Mouse (Mus musculus) hindbrain, postnatal 0 days (tissue): ENCODE results near the gene Nfe2l2. TPM values are rescaled to one million over a fixed set of nuclear protein-coding genes. Genes with fewer than 3 reads are reported as not detected.

ENCODE experiments used
- ATAC-seq: fragments of 200-750 bp; cut with Nextera tagmentation; 2 replicates; pipeline ENCODE4 v1.8.0; 2017; ENCODE audit warnings: mild to moderate bottlenecking, moderate TSS enrichment, moderate library complexity
- DNase-seq: peaks from one replicate; pipeline ENCODE4 v3.0.0-alpha.2; 2015; ENCODE audit warnings: low spot score
- H3K27ac ChIP-seq: fragments of 300-500 bp; sonication (generic); 2 replicates; pipeline ENCODE4 v1.5.1; 2014; ENCODE audit warnings: mild to moderate bottlenecking
- H3K27me3 ChIP-seq: fragments of 300-500 bp; sonication (generic); 2 replicates; pipeline ENCODE4 v1.6.1; 2014; ENCODE audit warnings: low read length, mixed read lengths; ENCODE audit not compliant: insufficient read depth
- H3K36me3 ChIP-seq: fragments of 300-500 bp; sonication (generic); 2 replicates; pipeline ENCODE4 v1.6.1; 2014; ENCODE audit warnings: low read length, mixed read lengths; ENCODE audit not compliant: insufficient read depth
- H3K4me1 ChIP-seq: fragments of 300-500 bp; sonication (generic); 2 replicates; pipeline ENCODE4 v1.6.1; 2014; ENCODE audit warnings: antibody characterized with exemption, low read length, mixed read lengths; ENCODE audit not compliant: insufficient read depth
- H3K4me2 ChIP-seq: fragments of 300-500 bp; sonication (generic); 2 replicates; pipeline ENCODE4 v1.6.1; 2014; ENCODE audit warnings: low read depth, mild to moderate bottlenecking, low read length, moderate library complexity, mixed read lengths
- H3K4me3 ChIP-seq: fragments of 300-500 bp; sonication (generic); 2 replicates; pipeline ENCODE4 v1.5.1; 2014; ENCODE audit warnings: low read length
- H3K9ac ChIP-seq: fragments of 300-500 bp; sonication (generic); replicated peaks from 2 replicates; pipeline ENCODE4 v1.6.1; 2014; ENCODE audit warnings: mild to moderate bottlenecking, low read length, moderate library complexity, mixed read lengths
- H3K9me3 ChIP-seq: fragments of 300-500 bp; sonication (generic); 2 replicates; pipeline ENCODE4 v1.6.1; 2016; ENCODE audit warnings: low read length, mixed read lengths
- CTCF ChIP-seq: IDR thresholded peaks from 2 replicates; pipeline ENCODE4 v1.5.1; 2016; ENCODE audit warnings: antibody characterized with exemption, control low read depth, low read depth
- WGBS: fragments of 180-500 bp; shearing (Covaris S2); extraction: QIAGEN DNeasy Blood & Tissue Kit; methylation state at CpG from one replicate; pipeline ENCODE4 v1.1.7; 2014; 5-methylcytosine and 5-hydroxymethylcytosine counted together
- microRNA-seq, 2 experiments: library from miRNA; unstranded; fragments of <30 nt; microRNA quantifications; one replicate each; pipeline ENCODE4; 2016
- polyA plus RNA-seq: library from polyadenylated mRNA; unstranded; fragments of >200 nt; fragmentation: Nextera tagmentation; extraction: Ambion mirVana; gene quantifications from 2 replicates; pipeline ENCODE4 v1.2.1, GENCODE M21; 2015
- total RNA-seq: library from RNA; depleted of rRNA; stranded (reverse); fragments of >200 nt; gene quantifications from 2 replicates; pipeline ENCODE4 v1.2.3, GENCODE M21; 2014; rRNA removed

Gene Nfe2l2
- total and polyA plus RNA-seq, 2 experiments from 2014 or later, result 11.6 to 17.0 TPM

DNA sequence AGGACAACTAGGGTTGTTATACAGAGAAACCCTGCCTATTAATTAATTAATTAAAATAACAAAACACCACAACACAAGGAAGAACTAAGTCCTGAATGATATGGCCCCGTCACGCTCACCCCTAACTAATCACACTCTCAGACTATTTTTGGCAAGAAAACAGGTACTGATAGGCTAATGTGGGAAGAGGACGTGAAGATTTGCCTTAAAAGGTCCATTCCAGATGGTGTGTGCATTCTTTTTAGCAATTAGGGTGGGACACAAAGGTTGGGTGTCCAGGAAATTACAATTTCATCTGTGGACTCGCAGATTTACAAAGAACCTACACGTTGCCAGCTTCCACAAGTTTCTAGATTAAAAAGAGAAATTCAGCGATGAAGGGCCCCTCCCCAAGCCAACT is 72.4 kb downstream of the Nfe2l2 start:
- no peak overlapping the region for H3K4me3 ChIP-seq
- TF ChIP-seq CTCF, result no peak
- no peak overlapping the region for H3K9ac ChIP-seq
- no peaks in the 10 kb centered on the region for H3K27me3 ChIP-seq
- no peak overlapping the region for H3K27ac ChIP-seq
- H3K36me3 ChIP-seq, result no peaks in the 10 kb centered on the region
- no peaks in the 10 kb centered on the region for H3K9me3 ChIP-seq
- ATAC-seq (no peak), DNase-seq (no peak)
- WGBS, result 80% methylated on average over 6 of the region's 6 CpGs
- H3K4me2 ChIP-seq, result no peak overlapping the region
- no peaks in the 10 kb centered on the region for H3K4me1 ChIP-seq

GRCm38 (mm10) chr2:75631421-75631820 is 73.0 kb downstream of the Nfe2l2 start:
- Histone ChIP-seq H3K27ac (no peak overlapping the region), H3K36me3 (no peaks in the 10 kb centered on the region), H3K27me3 (no peaks in the 10 kb centered on the region), H3K4me1 (no peaks in the 10 kb centered on the region), H3K9ac (no peak overlapping the region), H3K9me3 (no peaks in the 10 kb centered on the region), H3K4me2 (no peak overlapping the region), H3K4me3 (no peak overlapping the region)
- TF ChIP-seq CTCF, result no peak
- WGBS, result 82% methylated on average over 6 of the region's 6 CpGs
- no peak for ATAC-seq
- no peak for DNase-seq

- H3K36me3 ChIP-seq, result no peaks in the 10 kb centered on the region
- TF ChIP-seq CTCF, result no peak
Observed at GRCm38 (mm10) chr2:75628487-75628886, 76.0 kb downstream of the Nfe2l2 start.

GRCm38 (mm10) chr2:75626597-75627440 is 77.6 kb downstream of the Nfe2l2 start:
- 68% methylated on average over 6 of the region's 6 CpGs for WGBS
- Histone ChIP-seq H3K27ac (no peak overlapping the region), H3K9me3 (no peaks in the 10 kb centered on the region), H3K9ac (no peak overlapping the region), H3K4me2 (no peak overlapping the region), H3K27me3 (no peaks in the 10 kb centered on the region), H3K4me3 (no peak overlapping the region), H3K4me1 (no peaks in the 10 kb centered on the region), H3K36me3 (no peaks in the 10 kb centered on the region)
- DNase-seq (no peak), ATAC-seq (no peak)
- no peak for TF ChIP-seq CTCF

More at GRCm38 (mm10) chr2:75628487-75628886, 76.0 kb downstream of the Nfe2l2 start:
- Histone ChIP-seq H3K9ac (no peak overlapping the region), H3K27ac (no peak overlapping the region), H3K4me2 (no peak overlapping the region), H3K4me3 (no peak overlapping the region), H3K4me1 (no peaks in the 10 kb centered on the region), H3K9me3 (no peaks in the 10 kb centered on the region), H3K27me3 (no peaks in the 10 kb centered on the region)
- ATAC-seq (no peak), DNase-seq (no peak)
- WGBS, result 90% methylated on average over 8 of the region's 8 CpGs

Small RNA genes within 50 kb of the gene (microRNA-seq; reads per million reads assigned to microRNA genes)
- 0 reads per million in 2 experiments for gene Gm24574

Other genes with a start within 250 kb of the Nfe2l2 start
- 64.9 and 67.8 TPM in 2 replicates for gene Hnrnpa3, start 45.4 kb downstream of the Nfe2l2 start, total RNA-seq
- 131 and 137 TPM in 2 replicates for gene Hnrnpa3, start 45.4 kb downstream of the Nfe2l2 start, polyA plus RNA-seq
- gene Agps, start 127.5 kb upstream of the Nfe2l2 start, total RNA-seq, result 32.7 and 40.0 TPM in 2 replicates
- 17.1 and 17.8 TPM in 2 replicates for gene Agps, start 127.5 kb upstream of the Nfe2l2 start, polyA plus RNA-seq
- gene Ttc30b, start 233.9 kb upstream of the Nfe2l2 start, total RNA-seq, result 30.9 and 33.9 TPM in 2 replicates
- 16.3 and 19.2 TPM in 2 replicates for gene Ttc30b, start 233.9 kb upstream of the Nfe2l2 start, polyA plus RNA-seq